Mouse (Mus musculus) adrenal gland, adult 18-20 months (tissue): ENCODE results near the gene Bcl9l. TPM values are rescaled to one million over a fixed set of nuclear protein-coding genes. Genes with fewer than 3 reads are reported as not detected.
"Not testable (repeated sequence)": the region's sequence is repeated elsewhere in the genome, so short reads cannot be mapped to it uniquely, and the experiment has no call there.

Source experiments
- DNase-seq, 2 experiments: peaks; one replicate each; pipeline ENCODE4 v3.0.0; 2021 to 2022; ENCODE audit warnings: low spot score in 2 of 2
- long read RNA-seq, 2 experiments: library from polyadenylated mRNA; stranded (forward); transcript quantifications; one replicate each; pipeline ENCODE4 v2.0.0; 2021
- total RNA-seq, 2 experiments: library from RNA; stranded (reverse); gene quantifications; 1 replicate in 1 of 2; 2 replicates in 1 of 2; pipeline ENCODE4 v1.2.3; 2021

Bcl9l gene
- total RNA-seq: 10 to 100 TPM; 41.3 to 46.6 TPM
- long read RNA-seq, experiment 1, partial matches to known transcripts: 4 of 4 reads
- long read RNA-seq, experiment 1, other reads (novel, unspliced or antisense): 0 of 4 reads
- long read RNA-seq, experiment 2, partial matches to known transcripts: 7 of 10 reads
- long read RNA-seq, experiment 2, other reads (novel, unspliced or antisense): 3 of 10 reads

DNA sequence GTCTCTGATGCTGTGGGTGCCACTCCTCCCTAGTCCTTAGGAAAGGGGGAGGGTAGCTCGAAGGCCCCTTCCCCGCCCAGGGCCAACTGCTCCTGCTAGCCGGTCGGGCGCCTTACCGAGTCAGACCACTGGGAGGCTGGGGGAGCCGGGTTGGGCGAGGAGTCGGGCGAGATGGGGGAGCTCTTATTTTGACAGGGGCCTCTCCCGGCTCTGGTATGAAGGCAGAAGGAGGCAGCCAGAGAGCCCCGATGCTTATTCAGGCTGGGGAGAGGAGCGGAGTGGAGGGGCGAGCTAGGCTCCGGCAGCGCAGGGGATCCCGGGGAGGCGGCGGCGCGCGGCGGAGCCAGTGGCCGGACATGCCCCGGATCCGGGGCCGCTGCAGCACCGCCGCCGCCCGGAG lies at the start of gene Bcl9l:
Gene Bcl9l (plus strand): TSS at position 274 of the 400 bp plus-strand sequence.
- DNase-seq: peak; percentile 84 to 89

DNA sequence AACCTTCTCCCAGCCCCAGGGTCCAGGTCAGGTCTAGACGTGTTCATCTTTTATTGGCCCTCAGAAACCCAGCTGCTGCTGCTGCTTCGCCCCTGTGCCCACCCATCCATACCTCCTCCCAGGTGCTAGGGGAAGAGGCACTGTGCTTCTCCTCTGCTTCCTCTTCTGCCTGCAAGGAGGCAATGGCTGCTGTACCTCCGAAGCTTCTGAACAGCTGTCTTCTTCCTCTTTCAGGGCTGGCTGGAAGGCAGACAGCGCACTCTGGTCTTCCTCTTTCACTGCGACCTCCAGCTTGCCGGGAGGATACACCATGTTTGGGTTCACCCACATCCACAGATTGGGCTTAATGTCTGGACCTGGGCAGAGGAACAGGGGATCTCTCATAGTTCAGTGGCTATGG lies 46.9 kb upstream of the Bcl9l start:
- no peak for DNase-seq

DNA sequence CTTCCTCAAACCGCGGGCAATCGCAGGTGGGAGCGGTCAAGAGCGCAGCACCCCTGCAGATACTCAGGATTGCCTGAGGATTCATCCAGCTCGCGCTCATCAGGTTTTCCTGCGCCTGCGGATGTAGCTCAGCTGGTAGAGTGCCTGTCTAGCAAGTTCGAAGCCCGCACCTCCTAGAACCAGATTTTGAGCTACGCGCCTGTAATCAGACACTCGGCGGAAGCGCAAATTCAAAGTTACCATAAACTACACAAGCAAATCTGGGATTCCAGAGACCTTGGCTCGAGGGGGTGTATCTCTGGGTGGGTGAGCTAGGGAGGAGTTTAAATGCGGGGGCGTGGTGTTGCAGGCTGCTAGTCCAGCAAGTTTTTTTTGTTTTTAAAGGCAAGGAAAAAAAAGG lies 41.7 kb upstream of the Bcl9l start, which contains the start of gene Foxr1:
Gene Foxr1 (minus strand): TSS at position 176 of the 400 bp plus-strand sequence.
- DNase-seq: no peak

DNA sequence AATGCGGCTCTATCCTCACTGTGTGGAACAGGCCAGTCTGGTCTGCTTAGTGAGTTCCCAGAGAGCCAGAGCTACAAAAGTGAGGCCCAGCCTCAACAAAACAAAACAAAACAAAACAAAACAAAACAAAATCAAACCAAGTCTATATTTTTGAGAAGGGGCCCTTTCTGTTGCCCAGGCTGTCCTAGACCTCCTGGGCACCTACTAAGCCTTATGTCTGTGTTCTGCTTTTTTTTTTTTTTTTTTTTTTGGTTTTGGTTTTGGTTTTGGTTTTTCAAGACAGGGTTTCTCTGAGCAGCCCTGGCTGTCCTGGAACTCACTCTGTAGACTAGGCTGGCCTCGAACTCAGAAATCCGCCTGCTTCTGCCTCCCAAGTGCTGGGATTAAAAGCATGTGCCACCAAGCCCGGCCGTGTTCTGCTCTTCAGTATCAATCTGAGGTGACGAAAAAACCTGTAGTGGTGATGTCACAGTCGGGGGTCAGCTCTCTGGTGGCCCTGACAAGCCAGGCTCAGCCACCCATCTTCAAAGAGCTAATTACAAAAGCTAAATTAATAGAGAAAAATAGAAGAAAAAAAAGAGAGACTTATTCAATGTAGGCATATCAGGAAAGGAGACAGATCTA lies 38.1 kb upstream of the Bcl9l start:
- not testable (repeated sequence) for DNase-seq

DNA sequence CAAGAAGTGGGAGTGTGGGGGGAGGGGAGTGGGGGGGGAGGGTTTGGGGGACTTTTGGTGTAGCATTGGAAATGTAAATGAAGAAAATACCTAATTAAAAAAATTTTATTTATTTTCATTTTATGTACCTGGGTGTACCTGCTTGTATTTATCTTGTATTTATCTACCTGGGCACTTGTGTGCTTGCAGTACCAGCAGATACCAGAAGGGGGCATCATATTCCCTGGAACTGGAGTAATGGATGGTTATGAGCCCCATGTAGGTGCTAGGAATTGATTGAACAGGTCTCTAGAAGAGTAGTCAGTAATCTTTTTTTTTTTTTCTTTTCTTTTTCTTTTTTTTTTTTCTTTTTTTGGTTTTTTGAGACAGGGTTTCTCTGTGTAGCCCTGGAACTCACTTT lies 32.2 kb upstream of the Bcl9l start:
- no peak for DNase-seq

DNA sequence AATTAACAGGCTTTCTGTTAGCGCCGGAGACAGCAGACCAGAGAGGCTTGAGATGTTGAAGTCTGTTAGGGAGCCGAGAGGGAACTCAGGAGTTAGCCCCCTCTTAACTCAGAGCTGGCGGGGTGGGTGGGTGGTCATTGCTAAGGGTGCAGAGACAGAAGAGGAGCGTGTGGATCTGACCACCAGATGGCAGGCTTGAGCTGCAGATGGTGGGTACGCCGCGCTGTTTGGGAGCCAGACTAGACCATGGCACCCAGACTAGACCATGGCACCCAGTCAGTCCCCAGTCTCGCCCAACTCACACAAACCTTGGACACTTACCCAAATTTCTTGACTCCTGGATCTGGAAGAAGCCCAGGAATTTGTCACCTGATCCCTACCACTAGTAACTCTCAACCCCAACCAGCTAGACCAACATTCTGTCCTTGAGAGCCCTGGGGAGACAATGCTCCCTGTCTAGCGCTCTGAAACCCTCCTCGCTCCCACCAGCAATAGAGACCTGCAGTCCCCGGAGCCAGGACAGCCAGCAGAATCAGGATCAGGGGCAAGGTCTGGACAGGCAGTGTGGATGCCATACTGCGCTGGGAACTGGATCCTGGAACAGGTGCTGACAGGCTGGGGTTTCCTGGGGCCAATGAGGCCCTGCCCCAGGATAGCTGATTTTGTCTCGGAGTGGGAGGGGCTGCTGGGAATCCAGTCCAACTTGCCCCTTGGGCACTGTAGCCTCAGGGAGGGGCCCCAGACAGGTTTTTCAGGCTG lies 28.3 kb upstream of the Bcl9l start:
- peak; percentile 82 to 90 for DNase-seq

DNA sequence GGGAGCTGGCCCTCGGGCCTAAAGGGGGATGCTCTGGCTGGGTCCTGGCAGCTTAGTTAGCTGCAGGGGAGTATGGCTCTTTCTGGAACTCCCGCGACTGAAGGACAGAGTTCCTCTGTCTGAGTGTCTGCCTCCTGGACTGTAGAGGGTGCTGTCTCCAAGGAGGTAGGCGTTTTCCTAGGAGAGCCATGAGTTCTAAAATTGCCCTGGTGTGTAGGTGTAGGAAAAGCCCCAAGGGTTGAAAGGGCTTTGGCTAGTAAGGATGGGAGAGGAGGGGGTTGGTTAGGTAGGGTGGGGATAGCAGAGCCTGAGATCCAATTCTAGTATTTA lies 27.8 kb upstream of the Bcl9l start, which contains the start of gene Upk2:
Gene Upk2 (minus strand): TSS at position 86 of the 330 bp plus-strand sequence.
- DNase-seq: no peak

DNA sequence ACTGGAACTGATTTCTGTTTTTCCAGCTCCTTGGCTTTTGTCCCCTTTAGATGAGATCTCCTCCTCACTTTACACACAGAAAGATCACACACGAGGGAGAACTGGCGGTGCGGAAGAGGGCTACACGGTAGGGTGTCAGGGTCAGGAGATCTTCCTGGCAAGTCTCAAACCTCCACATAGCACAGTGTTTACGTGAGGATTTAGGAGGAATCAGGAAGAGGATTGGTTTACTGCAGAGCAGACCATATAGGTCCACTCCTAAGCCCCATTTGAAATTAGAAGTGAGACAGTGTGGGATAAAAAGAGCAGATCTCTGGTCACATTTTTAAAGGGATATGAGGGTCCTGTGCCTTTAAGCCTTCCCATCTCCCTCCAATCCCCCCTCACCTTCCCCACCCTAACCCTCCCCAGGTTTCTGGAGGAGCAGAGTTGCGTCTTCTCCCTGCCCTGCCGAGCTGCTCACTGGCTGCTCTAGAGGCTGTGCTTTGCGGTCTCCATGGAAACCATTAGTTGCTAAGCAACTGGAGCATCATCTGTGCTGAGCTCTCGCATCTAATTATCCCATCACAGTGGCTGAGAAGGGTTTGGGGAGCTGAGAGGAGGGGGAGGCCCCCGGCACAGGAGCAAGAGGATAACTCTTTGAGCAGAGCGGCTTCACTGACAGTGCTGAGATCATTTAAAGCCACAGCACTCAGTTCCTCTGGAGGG lies 25.4 kb upstream of the Bcl9l start:
- DNase-seq: no peak

DNA sequence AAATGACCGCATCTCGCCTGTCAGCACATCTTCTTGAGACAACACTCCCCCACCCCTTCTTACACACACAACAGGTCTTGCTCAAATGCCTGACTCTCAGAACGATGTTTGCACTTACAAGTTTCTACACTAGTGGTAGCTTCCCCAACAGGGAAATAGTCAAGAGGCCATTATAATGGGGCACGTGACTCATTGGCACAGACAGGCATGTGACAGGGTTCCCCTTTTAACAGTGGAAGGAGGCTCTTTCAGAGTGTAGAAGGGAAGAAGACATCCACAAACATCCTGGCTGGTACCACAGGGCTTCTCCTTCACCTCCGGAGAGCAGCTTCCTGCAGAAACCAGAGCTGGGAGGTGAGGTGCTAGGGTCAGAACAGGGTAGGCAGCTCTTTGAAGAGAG lies 20.7 kb upstream of the Bcl9l start:
- DNase-seq: no peak

DNA sequence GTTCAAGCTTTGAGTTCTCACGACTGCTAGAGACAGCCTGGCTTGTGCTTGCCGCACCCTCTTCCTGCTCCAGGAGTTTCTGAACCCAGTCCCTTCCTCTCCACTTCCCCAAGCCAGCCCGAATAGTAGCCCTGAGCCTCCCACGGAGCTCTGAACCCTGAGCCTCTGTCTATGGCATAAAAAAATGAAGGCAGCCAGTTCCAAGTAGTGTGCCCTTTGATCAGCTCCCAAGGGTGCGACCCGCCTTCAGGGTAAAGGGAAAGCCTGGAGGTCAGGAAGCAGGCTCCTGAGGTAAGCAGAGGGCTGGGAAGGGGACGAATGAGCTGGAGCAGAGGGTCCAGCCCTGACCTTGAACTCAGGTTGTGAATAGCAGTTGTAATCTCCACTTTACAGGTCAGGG lies 14.4 kb upstream of the Bcl9l start:
- no peak for DNase-seq

DNA sequence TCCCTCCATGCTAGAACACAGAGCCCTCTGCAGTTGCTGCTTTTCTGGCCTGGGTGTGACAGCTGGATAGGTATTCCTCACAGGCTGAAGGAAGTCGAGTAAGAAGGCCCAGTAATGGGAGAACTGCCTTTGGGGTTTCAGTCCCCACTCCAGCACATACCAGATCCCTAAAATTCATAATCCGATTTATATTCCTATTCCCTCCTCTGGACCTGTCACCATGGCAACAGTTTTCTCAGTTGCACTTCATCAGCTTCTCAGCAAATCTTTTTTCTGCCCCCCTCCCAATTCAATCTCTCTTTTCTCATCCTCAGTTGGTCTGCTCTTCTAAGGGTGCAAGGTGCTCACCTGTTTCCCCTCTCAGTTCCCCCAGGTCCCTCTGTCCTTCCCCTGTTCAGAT lies 13.8 kb upstream of the Bcl9l start:
- DNase-seq: no peak

DNA sequence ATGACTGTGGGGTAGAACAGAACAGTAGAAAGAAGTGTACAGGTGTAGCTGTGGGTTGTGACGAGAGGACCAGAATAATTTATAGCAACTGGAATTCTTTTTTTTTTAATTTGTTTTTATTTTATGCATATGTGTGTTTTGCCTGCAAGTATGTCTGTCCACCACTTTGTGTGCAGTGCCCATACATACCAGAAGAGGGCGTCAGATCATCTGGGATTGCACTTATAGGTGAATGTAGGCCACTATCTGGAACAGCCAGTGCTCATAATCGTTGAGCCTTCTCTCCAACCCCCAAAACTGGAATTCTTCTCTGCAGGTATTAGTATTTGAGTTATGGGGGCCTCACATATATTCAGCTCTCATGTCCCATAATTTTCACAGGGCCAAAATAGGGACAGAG lies 9.4 kb upstream of the Bcl9l start:
- DNase-seq: no peak

DNA sequence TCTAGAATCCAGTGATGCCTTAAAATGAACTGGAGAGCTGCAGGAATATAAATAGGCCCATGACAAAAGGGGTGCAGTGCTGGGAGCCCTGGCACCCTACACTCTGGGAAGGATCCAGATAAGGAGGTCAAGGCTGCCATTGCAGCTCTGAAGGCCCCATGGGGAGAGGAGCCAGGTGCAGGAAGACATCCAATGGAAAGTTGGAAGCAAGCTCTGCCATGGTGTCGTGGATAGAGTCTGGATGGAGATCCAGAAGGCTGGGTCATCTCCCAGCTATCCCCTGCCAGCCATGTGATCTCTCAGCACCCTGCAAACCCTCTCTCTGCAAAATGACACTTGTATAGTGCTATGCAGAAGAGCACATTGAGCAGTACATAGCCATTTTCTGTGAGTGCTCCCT lies 8.3 kb upstream of the Bcl9l start:
- no peak for DNase-seq

DNA sequence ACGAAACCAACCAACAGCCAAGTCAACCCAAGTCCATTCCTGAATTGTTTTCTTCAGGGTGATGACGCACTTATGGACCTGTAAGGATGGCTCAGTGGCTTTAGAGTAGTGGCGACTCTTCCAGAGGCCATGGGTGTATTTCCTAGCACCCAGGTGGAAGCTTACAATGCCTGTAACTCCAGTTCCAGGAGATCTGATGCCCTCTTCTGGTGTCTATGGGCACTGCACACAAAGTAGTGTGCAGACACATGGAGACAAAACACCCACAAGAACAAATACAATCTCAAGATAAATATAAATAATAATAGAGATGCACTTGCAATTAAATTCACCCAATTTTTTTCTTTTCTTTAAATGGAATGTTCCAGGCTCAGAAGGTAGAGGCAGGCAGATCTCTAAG lies 6.7 kb upstream of the Bcl9l start:
- no peak for DNase-seq

DNA sequence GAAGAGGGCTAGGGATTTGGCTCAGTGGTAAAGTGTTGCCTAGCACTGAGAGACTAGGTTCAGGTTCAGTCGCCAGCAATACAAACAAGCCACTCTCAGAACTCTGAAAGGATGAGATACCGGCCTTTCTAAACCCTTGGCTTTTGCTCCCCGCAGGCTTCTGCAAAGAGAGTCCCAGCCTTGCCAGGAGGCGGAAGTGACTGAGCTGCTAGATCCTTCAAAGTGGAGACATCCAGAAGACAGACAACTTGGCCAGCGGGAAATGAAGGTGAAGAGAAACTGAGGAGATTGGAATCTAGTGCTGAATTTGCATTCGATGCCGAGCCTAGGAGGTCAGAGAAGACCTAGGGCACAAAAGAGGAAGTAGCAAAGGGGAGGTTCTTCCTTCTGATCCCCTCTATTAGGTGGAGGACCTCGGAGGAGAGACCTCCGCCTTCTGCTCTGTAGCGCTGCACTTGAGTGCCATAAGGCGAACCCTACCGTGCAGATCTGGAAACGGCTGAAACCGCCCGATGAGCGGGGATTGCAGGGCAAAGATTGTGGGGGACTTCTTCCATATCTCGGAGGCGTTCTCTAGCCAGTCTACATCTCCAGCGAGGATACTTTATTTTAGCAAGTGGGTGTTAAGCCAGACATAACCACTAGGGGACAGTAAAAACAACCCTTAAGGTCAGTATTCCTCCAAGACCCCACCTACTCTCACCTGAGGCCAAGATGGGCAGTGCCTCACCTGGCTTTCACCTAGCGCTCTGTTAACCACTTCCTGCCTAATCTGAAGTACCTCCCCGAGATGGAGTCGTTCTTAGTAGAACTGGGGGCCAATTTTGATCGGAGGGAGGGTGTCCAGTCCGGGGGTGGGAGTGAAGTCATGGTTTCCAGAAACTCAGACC lies 5.0 kb upstream of the Bcl9l start:
- DNase-seq: peak in 1 of 2 experiments; percentile 31

DNA sequence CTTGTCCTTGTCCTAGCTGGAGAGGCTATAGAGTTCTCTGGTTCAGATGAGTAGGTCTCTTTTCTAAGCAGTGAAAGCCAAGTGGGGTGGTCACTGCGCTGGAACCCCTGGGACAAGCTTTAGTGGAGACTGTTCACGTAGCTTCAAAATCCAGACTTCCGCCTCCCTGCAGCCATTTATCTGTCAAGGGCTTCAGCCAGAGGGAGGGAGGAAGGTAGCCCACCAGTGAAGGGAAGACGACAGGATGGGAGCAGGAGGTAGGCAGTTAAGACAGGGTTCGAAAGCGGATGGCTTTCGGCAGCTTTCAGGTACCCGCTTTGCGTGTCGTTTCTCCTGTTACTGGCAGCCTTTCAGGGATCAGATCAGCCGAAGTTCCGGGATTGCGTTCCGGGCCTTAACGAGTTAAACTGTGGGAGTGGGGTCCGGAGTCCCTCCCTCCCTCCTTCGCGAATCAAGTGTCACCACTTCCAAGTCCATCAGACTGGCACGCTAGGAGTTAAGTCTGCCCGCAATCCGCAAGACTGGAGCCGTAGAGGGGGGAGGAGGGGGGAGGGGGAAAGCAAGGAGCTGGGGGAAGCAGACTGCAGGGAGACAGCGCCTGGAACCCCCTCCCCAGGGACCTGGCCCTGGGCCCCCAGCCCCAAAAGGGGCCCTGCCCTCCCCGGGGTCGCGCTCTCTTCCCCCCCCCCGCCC lies 4.2 kb upstream of the Bcl9l start:
- peak in 1 of 2 experiments; percentile 48 for DNase-seq

DNA sequence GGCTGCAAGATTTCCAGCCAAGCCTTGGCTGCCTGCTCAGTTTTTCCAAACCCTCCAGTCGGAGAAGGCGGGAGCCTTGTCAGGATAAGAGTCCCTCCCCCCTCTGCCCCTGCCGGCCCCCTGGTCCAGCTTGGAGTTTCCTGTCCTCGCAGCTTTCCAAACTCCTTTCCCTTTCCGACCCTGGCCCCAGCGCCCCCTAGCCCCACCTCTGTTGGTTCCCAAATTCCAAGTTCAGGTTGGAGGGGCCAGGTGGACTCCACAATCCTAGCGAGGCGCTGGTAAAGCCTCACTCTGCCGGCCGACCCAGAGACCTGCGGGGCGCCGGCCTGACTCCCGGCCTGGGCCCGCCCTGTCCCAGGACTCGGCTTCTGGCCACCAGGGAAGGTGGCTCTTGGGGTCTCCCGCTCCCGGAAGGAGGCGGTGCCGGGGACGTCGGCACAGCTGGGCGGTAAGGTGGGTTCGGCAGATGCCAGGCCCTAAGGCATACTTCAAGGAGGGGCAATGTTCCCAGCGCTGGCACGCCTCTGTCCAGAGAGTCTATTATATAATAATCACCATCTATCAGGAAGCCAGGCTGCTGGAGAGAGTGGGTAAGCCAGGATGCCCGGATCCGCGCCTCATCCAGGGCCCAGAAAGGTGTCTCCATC lies 3.5 kb upstream of the Bcl9l start:
- peak; percentile 69 to 70 for DNase-seq

DNA sequence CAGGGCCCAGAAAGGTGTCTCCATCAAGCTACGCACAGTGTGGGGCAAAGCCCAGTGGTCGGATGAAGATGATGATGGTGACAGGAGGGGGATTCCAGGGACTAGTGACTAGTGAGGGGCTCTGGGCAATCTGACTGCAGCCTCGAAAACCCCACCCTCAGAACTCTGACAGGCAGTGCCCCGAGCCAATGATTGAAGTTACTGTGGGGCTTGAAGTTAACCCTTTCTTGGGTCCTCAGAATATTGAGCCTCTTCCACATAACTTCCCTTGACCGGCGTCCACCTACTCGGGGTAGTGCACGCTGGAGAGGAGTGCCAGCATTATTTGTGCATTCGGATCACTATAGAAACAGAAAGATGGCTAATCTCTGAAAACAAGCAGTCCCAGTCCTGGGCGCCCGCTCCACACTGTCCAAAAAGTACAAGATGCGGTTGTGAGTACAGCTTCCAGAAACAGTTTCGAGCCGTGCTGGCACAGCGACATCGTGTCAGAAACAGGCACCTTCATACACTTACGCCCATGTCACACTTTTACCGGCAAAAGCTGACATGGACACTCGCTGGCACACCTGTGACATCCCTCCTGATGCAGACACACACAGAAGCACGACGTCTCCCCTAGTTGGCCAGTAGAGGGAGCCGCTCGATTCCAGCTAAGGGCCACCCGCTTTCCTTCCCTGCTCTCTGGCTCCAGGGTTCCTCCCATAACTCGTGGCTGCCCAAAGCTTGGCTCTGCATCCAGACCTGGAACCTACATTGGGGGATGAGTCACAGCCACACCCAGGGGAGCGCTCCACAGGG lies 2.8 kb upstream of the Bcl9l start:
- peak; percentile 76 to 83 for DNase-seq

DNA sequence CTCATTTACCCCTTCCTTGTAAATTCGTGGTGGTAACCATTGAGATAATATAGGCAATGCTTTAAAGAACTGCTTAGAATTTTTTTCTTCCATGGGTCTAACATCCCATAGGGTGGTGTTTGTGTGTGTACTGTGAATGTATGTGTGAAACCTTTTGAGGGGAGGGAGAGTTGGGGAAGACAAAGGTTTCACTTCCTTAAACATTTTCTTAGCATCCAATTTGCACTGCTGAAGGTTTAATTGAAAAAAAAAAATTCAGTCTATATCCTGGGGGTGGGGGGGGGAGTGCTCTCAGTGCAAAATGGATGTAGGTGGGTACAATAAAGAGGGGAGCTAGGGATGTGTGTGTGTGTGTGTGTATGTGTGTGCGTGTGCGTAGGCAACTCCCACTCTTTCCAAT lies 513 bp upstream of the Bcl9l start:
- DNase-seq: no peak
